Mouse (Mus musculus) thymus, adult 2 months (tissue): ENCODE measurements around the gene Lrrc27.

Experiments
- CTCF ChIP-seq: fragments of 200-500 bp; IDR thresholded peaks from 2 replicates; pipeline ENCODE4 v1.5.1; 2012; ENCODE audit warnings: mild to moderate bottlenecking, control low read depth, low read length, moderate library complexity, borderline replicate concordance; ENCODE audit not compliant: control insufficient read depth, poor library complexity, insufficient read depth; ENCODE audit errors: extremely low read depth
- POLR2A ChIP-seq: fragments of 200-500 bp; IDR thresholded peaks from 2 replicates; pipeline ENCODE4 v1.6.1; 2012; ENCODE audit warnings: mild to moderate bottlenecking, low read length, control low read depth, moderate library complexity; ENCODE audit not compliant: control insufficient read depth, poor library complexity, insufficient read depth; ENCODE audit errors: extremely low read depth

DNA sequence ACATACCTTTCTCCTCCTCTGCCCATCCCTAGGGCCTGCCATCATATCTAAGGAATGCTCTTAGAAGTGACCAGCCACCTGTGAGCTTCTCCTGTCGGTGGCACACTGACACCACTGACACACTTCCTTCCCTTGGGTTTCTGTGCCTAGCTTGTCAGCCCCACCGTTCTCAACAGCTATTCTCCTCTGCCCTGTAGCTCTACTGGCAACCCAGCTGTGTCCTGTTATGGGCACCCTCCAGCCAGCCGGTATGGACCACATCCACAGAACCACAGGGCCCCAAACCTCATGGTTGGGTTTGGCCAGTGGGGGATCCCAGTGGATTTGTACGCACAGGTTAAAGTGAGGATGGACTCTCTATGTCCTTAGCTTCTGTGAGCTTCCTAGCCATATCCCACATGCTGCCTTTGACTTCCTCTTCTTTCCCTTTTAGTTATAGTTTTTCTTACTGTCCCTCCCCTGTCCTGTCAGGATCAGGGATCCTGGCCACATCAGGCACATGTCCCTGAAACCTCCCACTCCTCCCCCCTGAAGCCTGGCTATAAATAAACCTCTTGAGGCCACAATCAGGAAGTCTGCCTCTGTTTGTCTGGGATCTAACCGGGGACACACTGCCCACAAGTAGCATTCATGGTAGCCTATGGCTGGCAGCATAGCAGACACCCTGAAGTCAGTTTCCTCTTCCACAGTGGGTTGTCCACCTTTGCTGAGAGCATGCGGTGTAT, 15.8 kb downstream of the Lrrc27 start:
- TF ChIP-seq CTCF (no peak), POLR2A (no peak)
